Comparison of ENCODE assay signal across 26 mouse cellular contexts in the genomic region with DNA sequence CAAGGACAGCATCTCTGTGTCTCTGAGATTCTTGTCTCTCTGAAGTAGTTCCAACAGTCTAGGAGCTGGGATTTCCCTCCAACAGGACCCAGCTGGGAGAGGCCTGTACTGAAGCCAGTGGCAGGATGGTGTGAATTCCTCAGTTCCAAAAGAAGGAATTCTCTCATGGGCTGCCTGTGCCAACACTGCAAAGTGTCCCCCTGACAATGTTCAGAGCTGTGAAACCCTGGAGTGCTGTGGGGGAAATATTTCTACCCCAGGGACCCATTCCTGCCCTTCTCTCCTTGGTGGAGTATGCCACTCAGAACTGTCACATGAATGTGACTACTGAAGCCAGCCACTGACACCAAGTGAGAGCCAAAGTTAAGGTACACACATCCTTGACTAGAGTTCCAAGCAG. TPM values are rescaled to one million over a fixed set of nuclear protein-coding genes. Genes with fewer than 3 reads are reported as not detected.
DNase-seq lines count a peak whose midpoint lies in the region; ATAC-seq and TF ChIP-seq lines count a peak whose summit lies in the region.
"Had no signal": no experiment of that assay in that cellular context is flagged by ENCODE, and none has a peak within 500 bp of the region (broad histone marks: within the 10 kb centered on the region; RNA-seq: fewer than 3 reads in every experiment).

No protein-coding gene starts in this region.

- no peaks in the 10 kb centered on the region for H3K36me3 ChIP-seq in heart, embryonic 10.5 days
- no peaks in the 10 kb centered on the region for H3K36me3 ChIP-seq in heart, embryonic 14.5 days (ENCODE audit: control insufficient read depth, insufficient read depth, low read length)
- H3K36me3 ChIP-seq: embryonic facial prominence, embryonic 15.5 days; forebrain, embryonic 10.5 days; G1E; hindbrain, embryonic 12.5 days had no signal

- peaks cover 6% of the 10 kb centered on the region; the same call in 1 of the 2 replicates for H3K4me1 ChIP-seq in heart, embryonic 10.5 days
- peaks cover 0 to 5% of the 10 kb centered on the region in 2 experiments; a peak in 1 of 4 replicates for H3K4me1 ChIP-seq in heart, embryonic 14.5 days (ENCODE audit: control insufficient read depth in 2 of 2, insufficient read depth in 2 of 2, low read length in 2 of 2)
- H3K4me1 ChIP-seq in lung, adult 2 months (ENCODE audit: control insufficient read depth, insufficient read depth, low read length) = no peaks in the 10 kb centered on the region
- H3K4me1 ChIP-seq: embryonic facial prominence, embryonic 15.5 days; hindbrain, embryonic 12.5 days had no signal

- TF ChIP-seq POLR2A in lung, adult 2 months (IDR thresholded peaks at IDR 0.05; ENCODE audit: borderline replicate concordance, extremely low read depth, low read depth, low read length) = no peak

- no peak overlapping the region for H3K4me2 ChIP-seq in heart, embryonic 14.5 days (ENCODE audit: low read length)
- H3K4me2 ChIP-seq: embryonic facial prominence, embryonic 15.5 days; hindbrain, embryonic 12.5 days had no signal

- H3K9ac ChIP-seq in heart, embryonic 14.5 days (ENCODE audit: low read length) = no peak overlapping the region
- H3K9ac ChIP-seq: embryonic facial prominence, embryonic 15.5 days; hindbrain, embryonic 12.5 days had no signal

- peak; percentile 77 for ATAC-seq in heart, embryonic 14.5 days (ENCODE audit: insufficient number of reproducible peaks, insufficient read depth, low FRiP score, low read depth)
- ATAC-seq: CD4-positive, CD25-positive, alpha-beta regulatory T cell, adult 4 months; forebrain, embryonic 14.5 days; hindbrain, embryonic 16.5 days; inflammation-experienced regulatory T-cells, adult 6 months; intestine, postnatal 0 days had no signal

- H3K9me3 ChIP-seq in heart, embryonic 10.5 days = no peaks in the 10 kb centered on the region
- H3K9me3 ChIP-seq in heart, embryonic 14.5 days (ENCODE audit: control insufficient read depth, low read length) = no peaks in the 10 kb centered on the region
- H3K9me3 ChIP-seq: embryonic facial prominence, embryonic 15.5 days; forebrain, embryonic 10.5 days; G1E; hindbrain, embryonic 12.5 days had no signal

- no peak for TF ChIP-seq CTCF in lung, adult 2 months (IDR thresholded peaks at IDR 0.05; ENCODE audit: insufficient read depth, low read length)

- 0 out of 2 replicates have a peak overlapping the region, but pooled peaks have one; percentile 3 for H3K27ac ChIP-seq in heart, embryonic 10.5 days
- peak overlapping the region; percentile 6 to 48; a peak in 2 of 4 replicates for H3K27ac ChIP-seq in heart, embryonic 14.5 days (replicated peaks in 1 of 2; ENCODE audit: control insufficient read depth in 1 of 2, insufficient read depth in 1 of 2, low read depth in 2 of 2, low read length in 2 of 2)
- H3K27ac ChIP-seq: embryonic facial prominence, embryonic 15.5 days; forebrain, embryonic 10.5 days; gastrocnemius, adult 2 months; hindbrain, embryonic 12.5 days had no signal

- DNase-seq in heart, embryonic 10.5 days (ENCODE audit: low spot score) = no peak
- no peak for DNase-seq in heart, adult 9 months (ENCODE audit: low spot score in 2 of 2)
- DNase-seq in heart, adult 8-10 months (ENCODE audit: low spot score) = no peak
- DNase-seq in lung, postnatal 10 days = peak; percentile 4
- no peak for DNase-seq in lung, adult 2 months
- no peak for DNase-seq in gastrocnemius, postnatal 25 days
- DNase-seq: adrenal gland, postnatal 10 days; B cell, adult 2 months; cerebellum, adult 11 months; cerebellum, adult 8-10 months; cerebellum, postnatal 14 days; embryo, embryonic 11 days; gastrocnemius, adult 2 months; gastrocnemius, postnatal 36 days; kidney, adult 8-10 months had no signal

- H3K4me3 ChIP-seq in heart, embryonic 10.5 days = no peak overlapping the region
- H3K4me3 ChIP-seq in heart, embryonic 14.5 days (ENCODE audit: control insufficient read depth in 1 of 2, insufficient read depth in 1 of 2, low read depth in 1 of 2, low read length in 2 of 2) = no peak overlapping the region
- H3K4me3 ChIP-seq in lung, adult 2 months (replicated peaks; ENCODE audit: extremely low read depth, low read depth, low read length) = no peak overlapping the region
- H3K4me3 ChIP-seq: embryonic facial prominence, embryonic 15.5 days; erythroblast, embryonic 14.5 days; forebrain, embryonic 10.5 days; gastrocnemius, adult 2 months; hindbrain, embryonic 12.5 days had no signal

- no peaks in the 10 kb centered on the region for H3K27me3 ChIP-seq in heart, embryonic 10.5 days (ENCODE audit: insufficient read depth, poor library complexity, severe bottlenecking)
- no peaks in the 10 kb centered on the region for H3K27me3 ChIP-seq in heart, embryonic 14.5 days (ENCODE audit: control insufficient read depth, insufficient read depth, low read length)
- H3K27me3 ChIP-seq: embryonic facial prominence, embryonic 15.5 days; hindbrain, embryonic 12.5 days had no signal

RNA-seq across cellular contexts. Expression of gene Rcn1, which starts 55.7 kb away (rescaled TPM):
- polyA plus RNA-seq in heart, embryonic 10.5 days (2016; fragmentation: Nextera tagmentation; extraction: Ambion mirVana) = 154 and 166 TPM in 2 replicates
- polyA plus RNA-seq in heart, embryonic 14.5 days (2014; fragmentation: Nextera tagmentation; extraction: Ambion mirVana) = 127 TPM in 2 replicates
- 10 to 100 TPM; 19.4 to 23.4 (median 21.4) TPM for total RNA-seq in heart, adult 8-10 months (2022)
- 20.6 and 23.8 TPM in 2 replicates for polyA plus RNA-seq in lung, adult 2 months (2012; rRNA removed)
- 10 to 100 TPM; 11.6 to 15.9 TPM for total RNA-seq in gastrocnemius, postnatal 25 days (2021)
